Mouse (Mus musculus): ENCODE results near the gene Kcnq4.

GRCm38 (mm10) chr4:120655898-120656297 lies 92.5 kb downstream of the Kcnq4 start:
- TF ChIP-seq POLR2A (IDR thresholded peaks at IDR 0.05; ENCODE audit: borderline replicate concordance, low read depth, low read length) (no peak), CTCF (IDR thresholded peaks at IDR 0.05; ENCODE audit: low read depth, low read length) (no peak)

All from bone marrow macrophage, adult 2 months (primary cell).